Mouse (Mus musculus) midbrain, embryonic 15.5 days (tissue): ENCODE data around the gene Ksr2. TPM values are rescaled to one million over a fixed set of nuclear protein-coding genes. Genes with fewer than 3 reads are reported as not detected.

ENCODE experiments used
- ATAC-seq: fragments of 200-750 bp; cut with Nextera tagmentation; replicated peaks from 2 replicates; pipeline ENCODE4 v1.8.0; 2017; ENCODE audit warnings: moderate TSS enrichment
- H3K27ac ChIP-seq: fragments of 300-500 bp; sonication (generic); 2 replicates; pipeline ENCODE4 v1.5.1; 2015; ENCODE audit warnings: mild to moderate bottlenecking, inconsistent platforms
- H3K27me3 ChIP-seq: fragments of 300-500 bp; sonication (generic); replicated peaks from 2 replicates; pipeline ENCODE4 v1.6.1; 2015; ENCODE audit warnings: inconsistent platforms
- H3K36me3 ChIP-seq: fragments of 300-500 bp; sonication (generic); replicated peaks from 2 replicates; pipeline ENCODE4 v1.6.1; 2015; ENCODE audit warnings: inconsistent platforms
- H3K4me1 ChIP-seq: fragments of 300-500 bp; sonication (generic); 2 replicates; pipeline ENCODE4 v1.6.1; 2015; ENCODE audit warnings: inconsistent platforms
- H3K4me2 ChIP-seq: fragments of 300-500 bp; sonication (generic); 2 replicates; pipeline ENCODE4 v1.6.1; 2015; ENCODE audit warnings: inconsistent platforms, mild to moderate bottlenecking, moderate library complexity
- H3K4me3 ChIP-seq: fragments of 300-500 bp; sonication (generic); 2 replicates; pipeline ENCODE4 v1.5.1; 2015; ENCODE audit warnings: mild to moderate bottlenecking, inconsistent platforms
- H3K9ac ChIP-seq: fragments of 300-500 bp; sonication (generic); 2 replicates; pipeline ENCODE4 v1.6.1; 2015; ENCODE audit warnings: mild to moderate bottlenecking, inconsistent platforms
- H3K9me3 ChIP-seq: fragments of 300-500 bp; sonication (generic); 2 replicates; pipeline ENCODE4 v1.6.1; 2016; ENCODE audit warnings: inconsistent platforms
- WGBS: fragments of 180-500 bp; shearing (Covaris S2); methylation state at CpG from one replicate; pipeline ENCODE4 v1.1.7; 2015; ENCODE audit warnings: mixed read lengths; 5-methylcytosine and 5-hydroxymethylcytosine counted together
- polyA plus RNA-seq: library from polyadenylated mRNA; unstranded; fragments of >200 nt; fragmentation: Nextera tagmentation; extraction: Ambion mirVana; gene quantifications from 2 replicates; pipeline ENCODE4 v1.2.1, GENCODE M21; 2015

Gene Ksr2
- polyA plus RNA-seq, 1 experiment from 2014 or later, result 10.2 TPM

GRCm38 (mm10) chr5:117781178-117781577, 367.4 kb downstream of the Ksr2 start:
- Histone ChIP-seq H3K27ac (no peak overlapping the region), H3K4me2 (no peak overlapping the region), H3K9ac (no peak overlapping the region), H3K9me3 (no peaks in the 10 kb centered on the region), H3K4me3 (no peak overlapping the region), H3K27me3 (no peaks in the 10 kb centered on the region), H3K36me3 (no peaks in the 10 kb centered on the region), H3K4me1 (peaks cover 6% of the 10 kb centered on the region; the same call in 1 of the 2 replicates)
- WGBS, result 58% methylated on average over 6 of the region's 6 CpGs
- no peak for ATAC-seq

GRCm38 (mm10) chr5:117790071-117790470, 376.3 kb downstream of the Ksr2 start:
- H3K36me3 ChIP-seq, result no peaks in the 10 kb centered on the region
- H3K4me2 ChIP-seq, result no peak overlapping the region
- WGBS, result 78% methylated on average over 6 of the region's 6 CpGs
- no peak overlapping the region for H3K27ac ChIP-seq
- H3K27me3 ChIP-seq, result no peaks in the 10 kb centered on the region
- no peaks in the 10 kb centered on the region for H3K9me3 ChIP-seq
- no peak overlapping the region for H3K4me3 ChIP-seq
- H3K4me1 ChIP-seq, result peaks cover 7% of the 10 kb centered on the region; the same call in 1 of the 2 replicates
- no peak for ATAC-seq
- H3K9ac ChIP-seq, result no peak overlapping the region

GRCm38 (mm10) chr5:117791875-117792274, 378.1 kb downstream of the Ksr2 start:
- Histone ChIP-seq H3K27me3 (no peaks in the 10 kb centered on the region), H3K4me2 (no peak overlapping the region), H3K4me1 (peaks cover 7% of the 10 kb centered on the region; the same call in 1 of the 2 replicates), H3K36me3 (no peaks in the 10 kb centered on the region), H3K27ac (no peak overlapping the region), H3K4me3 (no peak overlapping the region), H3K9me3 (no peaks in the 10 kb centered on the region), H3K9ac (no peak overlapping the region)
- 0 out of 2 replicates have a peak, but pooled peaks have one; percentile 50 for ATAC-seq
- WGBS, result 58% methylated on average over 14 of the region's 14 CpGs

GRCm38 (mm10) chr5:117800849-117801248, 387.0 kb downstream of the Ksr2 start:
- Histone ChIP-seq H3K4me1 (no peaks in the 10 kb centered on the region), H3K9me3 (no peaks in the 10 kb centered on the region), H3K27ac (no peak overlapping the region), H3K27me3 (no peaks in the 10 kb centered on the region), H3K36me3 (no peaks in the 10 kb centered on the region), H3K4me2 (no peak overlapping the region), H3K9ac (no peak overlapping the region), H3K4me3 (no peak overlapping the region)
- 81% methylated on average over 9 of the region's 9 CpGs for WGBS
- ATAC-seq, result no peak

- Histone ChIP-seq H3K27me3 (no peaks in the 10 kb centered on the region), H3K4me2 (no peak overlapping the region), H3K36me3 (no peaks in the 10 kb centered on the region), H3K4me1 (no peaks in the 10 kb centered on the region), H3K27ac (no peak overlapping the region), H3K9me3 (no peaks in the 10 kb centered on the region), H3K4me3 (no peak overlapping the region), H3K9ac (no peak overlapping the region)
- no peak for ATAC-seq
- WGBS, result 84% methylated on average over 11 of the region's 11 CpGs
Measured at GRCm38 (mm10) chr5:117802071-117802521, 388.3 kb downstream of the Ksr2 start.

GRCm38 (mm10) chr5:117803551-117803950, 389.8 kb downstream of the Ksr2 start:
- H3K4me1 ChIP-seq, result no peaks in the 10 kb centered on the region
- ATAC-seq, result no peak
- no peak overlapping the region for H3K9ac ChIP-seq
- H3K4me3 ChIP-seq, result no peak overlapping the region
- 74% methylated on average over 7 of the region's 7 CpGs for WGBS
- H3K4me2 ChIP-seq, result no peak overlapping the region
- no peaks in the 10 kb centered on the region for H3K9me3 ChIP-seq
- no peaks in the 10 kb centered on the region for H3K27me3 ChIP-seq
- H3K27ac ChIP-seq, result no peak overlapping the region
- no peaks in the 10 kb centered on the region for H3K36me3 ChIP-seq

- no peak for ATAC-seq
- Histone ChIP-seq H3K9ac (no peak overlapping the region), H3K4me2 (no peak overlapping the region), H3K9me3 (no peaks in the 10 kb centered on the region), H3K27ac (no peak overlapping the region), H3K27me3 (no peaks in the 10 kb centered on the region), H3K4me3 (no peak overlapping the region), H3K4me1 (no peaks in the 10 kb centered on the region), H3K36me3 (no peaks in the 10 kb centered on the region)
- WGBS, result 89% methylated on average over 7 of the region's 7 CpGs
Measured at GRCm38 (mm10) chr5:117810930-117811329, 397.1 kb downstream of the Ksr2 start.

- no peak for ATAC-seq
- Histone ChIP-seq H3K4me3 (no peak overlapping the region), H3K4me1 (no peaks in the 10 kb centered on the region), H3K9me3 (no peaks in the 10 kb centered on the region), H3K27me3 (no peaks in the 10 kb centered on the region), H3K27ac (no peak overlapping the region), H3K9ac (no peak overlapping the region), H3K36me3 (no peaks in the 10 kb centered on the region), H3K4me2 (no peak overlapping the region)
- 70% methylated on average over 6 of the region's 6 CpGs for WGBS
Measured at GRCm38 (mm10) chr5:117818800-117819199, 405.0 kb downstream of the Ksr2 start.

- 74% methylated on average over 7 of the region's 7 CpGs for WGBS
- no peak overlapping the region for H3K27ac ChIP-seq
- no peaks in the 10 kb centered on the region for H3K36me3 ChIP-seq
- ATAC-seq, result no peak
- H3K4me2 ChIP-seq, result no peak overlapping the region
- no peak overlapping the region for H3K4me3 ChIP-seq
- H3K9ac ChIP-seq, result no peak overlapping the region
- no peaks in the 10 kb centered on the region for H3K27me3 ChIP-seq
- H3K4me1 ChIP-seq, result no peaks in the 10 kb centered on the region
- no peaks in the 10 kb centered on the region for H3K9me3 ChIP-seq
Measured at GRCm38 (mm10) chr5:117820445-117820844, 406.6 kb downstream of the Ksr2 start.

- Histone ChIP-seq H3K36me3 (no peaks in the 10 kb centered on the region), H3K9me3 (no peaks in the 10 kb centered on the region), H3K4me1 (no peaks in the 10 kb centered on the region), H3K4me3 (no peak overlapping the region), H3K4me2 (no peak overlapping the region), H3K27ac (no peak overlapping the region), H3K27me3 (no peaks in the 10 kb centered on the region), H3K9ac (no peak overlapping the region)
- WGBS, result 92% methylated on average over 9 of the region's 9 CpGs
- no peak for ATAC-seq
Measured at GRCm38 (mm10) chr5:117823811-117824210, 410.0 kb downstream of the Ksr2 start.

- WGBS, result 76% methylated on average over 5 of the region's 5 CpGs
- Histone ChIP-seq H3K9ac (no peak overlapping the region), H3K9me3 (no peaks in the 10 kb centered on the region), H3K27me3 (no peaks in the 10 kb centered on the region), H3K4me3 (no peak overlapping the region), H3K4me2 (no peak overlapping the region), H3K4me1 (no peaks in the 10 kb centered on the region), H3K27ac (no peak overlapping the region), H3K36me3 (no peaks in the 10 kb centered on the region)
- ATAC-seq, result no peak
Measured at GRCm38 (mm10) chr5:117824486-117824885, 410.7 kb downstream of the Ksr2 start.
